Mouse (Mus musculus) urinary bladder, postnatal 10 days (tissue): ENCODE results near the gene Cul4b.
"Not testable (repeated sequence)": the region's sequence is repeated elsewhere in the genome, so short reads cannot be mapped to it uniquely, and the experiment has no call there.

Experiments used
- DNase-seq: peaks from one replicate; pipeline ENCODE4 v3.0.0; 2022; ENCODE audit warnings: low spot score

The Cul4b gene

DNA sequence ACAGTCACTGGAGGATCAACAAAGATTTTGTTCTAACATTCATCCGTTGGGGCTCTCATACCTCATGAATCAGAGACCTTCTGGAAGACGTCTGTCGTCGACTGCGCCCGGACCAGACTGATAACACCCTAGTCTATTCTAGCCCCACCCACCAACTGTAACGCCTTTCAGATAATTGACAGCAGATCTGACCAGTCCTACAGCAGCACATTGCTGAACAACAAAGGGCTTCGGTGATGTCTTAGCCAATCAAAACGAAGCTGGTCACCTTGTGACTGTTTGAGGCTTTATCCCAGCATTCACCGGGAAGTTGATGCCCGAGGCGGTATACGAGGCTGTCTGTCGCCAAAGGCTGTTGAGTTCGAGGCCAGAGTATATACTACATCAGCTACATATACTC, at the start of gene Cul4b:
Cul4b (minus strand) TSS at position 119 of the 400 bp plus-strand sequence.
- DNase-seq = no peak

- DNase-seq = no peak
These were observed 25.0 kb upstream of the Cul4b start for GRCm38 (mm10) chrX:38600995-38601369.

- DNase-seq = no peak
These were observed 24.4 kb upstream of the Cul4b start, which contains the start of gene Mcts1 for GRCm38 (mm10) chrX:38600177-38600994. Gene Mcts1, plus strand, starts transcription at chrX:38600578.

- no peak for DNase-seq
These were observed 17.3 kb upstream of the Cul4b start for GRCm38 (mm10) chrX:38593180-38593889.

DNA sequence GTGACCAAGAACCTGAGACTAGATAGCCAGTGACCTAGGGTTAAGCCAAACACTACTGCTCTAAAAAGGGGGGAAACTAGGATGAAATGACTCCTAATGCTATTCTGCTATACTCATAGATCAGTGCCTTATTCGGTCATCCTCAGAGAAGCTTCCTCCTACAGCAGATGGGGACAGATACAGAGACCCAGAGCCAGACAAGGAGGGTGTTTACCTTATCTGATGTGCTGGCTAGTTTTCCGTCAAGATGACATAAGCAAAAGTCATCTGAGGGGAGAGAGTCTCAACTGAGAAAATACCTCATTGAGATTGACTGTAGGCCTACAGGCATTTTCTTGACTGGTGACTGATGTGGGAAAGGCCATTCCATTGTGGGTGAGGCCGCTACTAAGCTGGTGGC, 15.8 kb upstream of the Cul4b start:
- no peak for DNase-seq

DNA sequence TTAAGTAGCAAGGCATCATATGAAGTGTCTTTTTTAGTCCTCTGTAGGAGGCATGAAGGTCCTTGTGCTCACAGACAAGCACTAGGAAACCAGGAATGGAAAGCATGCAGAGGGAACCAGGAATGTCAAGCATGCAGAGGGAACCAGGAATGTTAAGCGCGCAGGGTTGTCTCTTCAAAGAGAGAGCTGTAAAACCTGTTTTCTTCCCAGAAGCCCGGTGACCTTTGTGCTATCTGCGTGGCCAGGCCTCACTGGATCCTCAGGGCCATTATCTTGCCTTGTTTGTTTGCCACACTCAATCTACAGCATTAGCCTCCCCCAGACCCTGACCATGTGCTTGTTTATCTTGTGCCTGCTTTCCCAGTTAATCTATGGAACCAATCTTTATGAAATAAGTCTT, 13.8 kb upstream of the Cul4b start:
- DNase-seq = no peak

- DNase-seq = no peak
These were observed 7.3 kb upstream of the Cul4b start for GRCm38 (mm10) chrX:38583261-38583660.

DNA sequence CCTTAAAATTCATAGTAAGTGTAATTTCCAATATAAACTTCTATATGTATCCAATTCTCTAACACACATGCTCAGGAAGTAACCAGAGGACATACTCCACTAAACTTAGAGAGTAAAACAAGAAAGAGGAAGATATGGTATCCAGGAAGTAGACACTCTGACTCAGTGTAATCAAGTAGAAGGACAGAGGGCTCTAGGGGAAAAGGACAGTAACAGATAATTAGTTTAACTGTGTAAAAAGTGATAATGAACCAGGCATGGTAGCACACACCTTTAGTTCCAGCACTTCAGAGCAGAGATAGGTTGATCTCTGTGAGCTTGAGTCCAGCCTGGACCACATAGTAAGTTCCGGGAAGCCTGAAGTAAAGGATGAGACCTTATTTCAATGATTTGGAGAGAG, 5.1 kb upstream of the Cul4b start:
- no peak for DNase-seq

DNA sequence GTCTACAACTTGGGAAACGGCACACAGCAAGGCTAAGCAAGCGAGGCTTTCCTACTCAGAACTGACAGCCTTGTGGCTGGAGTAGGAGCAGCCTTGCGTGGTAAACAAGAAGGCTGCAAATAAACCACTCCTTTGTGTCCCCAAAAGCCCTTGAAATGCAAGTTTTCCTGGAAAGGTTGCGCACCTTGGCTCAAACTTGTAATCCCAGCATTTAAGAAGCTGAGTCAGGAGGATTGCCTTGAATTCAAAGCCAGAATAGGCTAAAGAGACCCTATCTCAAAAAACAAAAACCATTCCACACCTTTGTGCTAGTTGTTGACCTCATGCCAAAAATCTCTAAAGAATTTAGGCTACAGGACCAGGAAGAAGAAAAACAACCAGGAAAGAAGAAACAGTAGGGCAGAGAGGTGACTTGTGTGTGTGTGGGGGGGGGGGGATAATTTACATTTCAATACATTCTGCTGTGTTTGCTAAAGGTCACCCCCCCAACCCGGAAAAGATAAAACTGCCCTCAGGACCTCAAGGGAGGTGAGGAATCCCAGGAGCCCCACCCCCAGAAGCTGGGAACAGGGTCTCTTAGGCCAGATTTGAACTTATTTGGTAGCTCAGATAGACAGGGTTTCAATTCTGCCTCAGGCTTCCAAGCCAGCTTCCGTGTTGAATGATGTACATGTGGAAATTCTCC, 9.3 kb downstream of the Cul4b start:
- DNase-seq = no peak

GRCm38 (mm10) chrX:38565176-38565542, 10.8 kb downstream of the Cul4b start:
- DNase-seq = no peak

- DNase-seq = peak; percentile 42
These were observed 11.3 kb downstream of the Cul4b start for GRCm38 (mm10) chrX:38564542-38565175.

DNA sequence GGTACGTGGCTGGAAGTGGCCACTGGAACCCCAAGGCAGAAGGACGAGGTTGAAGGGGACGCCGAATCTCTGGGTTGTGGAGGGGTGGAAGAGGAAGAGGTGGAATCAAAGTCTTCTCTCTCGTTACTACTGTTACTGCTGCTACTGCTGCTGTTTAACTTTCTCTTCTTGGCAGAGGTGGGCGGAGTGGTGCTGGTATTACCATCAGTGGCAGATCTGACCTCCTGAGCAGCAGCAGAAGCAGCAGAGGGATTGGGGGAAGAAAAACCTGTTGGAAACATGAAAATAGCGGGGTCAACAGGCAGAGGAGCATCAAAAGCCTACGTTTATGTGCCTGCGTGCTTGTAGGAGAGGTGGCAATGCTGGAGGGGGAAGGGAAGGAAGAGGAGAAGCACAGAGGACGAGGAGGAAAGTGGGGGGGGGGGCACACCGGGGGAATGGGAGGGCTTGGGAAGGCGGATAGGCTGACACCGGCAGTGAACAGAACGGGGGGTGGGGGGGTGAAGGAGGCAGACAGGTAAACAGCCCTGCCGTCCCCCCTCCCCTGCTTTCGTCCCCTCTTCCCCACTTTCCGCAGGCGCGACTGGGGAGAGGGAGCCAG, 12.0 kb downstream of the Cul4b start:
- DNase-seq = no peak

GRCm38 (mm10) chrX:38553255-38553654, 22.7 kb downstream of the Cul4b start:
- DNase-seq = no peak

DNA sequence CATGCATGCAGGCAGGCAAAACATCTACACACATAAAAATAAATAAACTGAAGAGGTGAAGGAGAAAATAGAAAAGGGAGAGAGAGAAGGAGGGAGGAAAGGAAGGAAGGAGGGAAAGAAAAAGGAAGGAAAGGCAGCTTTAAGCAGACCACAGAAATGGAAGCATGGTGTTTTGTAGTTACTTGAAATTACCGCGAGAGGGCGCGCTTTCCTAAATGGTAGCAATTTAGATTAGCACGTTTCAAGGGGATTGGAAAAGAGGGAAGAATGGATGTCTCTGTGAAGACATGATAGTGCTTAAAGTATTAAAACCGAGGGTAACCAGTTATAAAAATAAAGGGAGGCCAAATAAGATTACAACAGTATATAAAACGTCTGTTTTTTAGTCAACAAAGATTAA, 61.4 kb downstream of the Cul4b start:
- DNase-seq = no peak

- DNase-seq = no peak
These were observed 71.2 kb downstream of the Cul4b start for GRCm38 (mm10) chrX:38504846-38505245.

GRCm38 (mm10) chrX:38502182-38502581, 73.8 kb downstream of the Cul4b start:
- not testable (repeated sequence) for DNase-seq

- DNase-seq = not testable (repeated sequence)
These were observed 90.5 kb downstream of the Cul4b start for GRCm38 (mm10) chrX:38485464-38485863.
